ENCODE assay signal across 9 mouse cellular contexts in genomic region chr3:102081862-102082261, GRCm38 (mm10). TPM values are rescaled to one million over a fixed set of nuclear protein-coding genes. Genes with fewer than 3 reads are reported as not detected.
A peak's percentile ranks its signal among the peaks of the same experiment; 100 is the strongest.
DNase-seq lines count a peak whose midpoint lies in the region; ATAC-seq lines count a peak whose summit lies in the region.
"Had no signal": no experiment of that assay in that cellular context is flagged by ENCODE, and none has a peak within 500 bp of the region (broad histone marks: within the 10 kb centered on the region; RNA-seq: fewer than 3 reads in every experiment).

No protein-coding gene starts in this region.

- H3K27me3 ChIP-seq in forebrain, embryonic 14.5 days (replicated peaks; ENCODE audit: control insufficient read depth, insufficient read depth, low read length) = no peaks in the 10 kb centered on the region
- no peaks in the 10 kb centered on the region; the same call in 1 of the 2 replicates for H3K27me3 ChIP-seq in liver, embryonic 16.5 days (ENCODE audit: control insufficient read depth, insufficient read depth, low read depth, low read length)

- no peaks in the 10 kb centered on the region for H3K9me3 ChIP-seq in forebrain, embryonic 14.5 days (replicated peaks; ENCODE audit: control insufficient read depth, low read length)
- no peaks in the 10 kb centered on the region for H3K9me3 ChIP-seq in liver, embryonic 16.5 days (replicated peaks; ENCODE audit: control insufficient read depth, low read length)

- peak; percentile 90 for DNase-seq in ES-CJ7 (ENCODE audit: low read depth, low spot score)
- peak; percentile 39 for DNase-seq in cerebellum, adult 11 months
- DNase-seq in forebrain, embryonic 14.5 days (ENCODE audit: low spot score) = peak; percentile 86
- peak; percentile 89 to 94 for DNase-seq in heart, postnatal 10 days
- peak; percentile 74 to 88 for DNase-seq in kidney, postnatal 36 days
- peak; percentile 40 for DNase-seq in ovary, adult 18-20 months (ENCODE audit: low spot score)
- DNase-seq in thymus, postnatal 4 days = peak; percentile 59

- H3K36me3 ChIP-seq in forebrain, embryonic 14.5 days (ENCODE audit: control insufficient read depth, insufficient read depth, low read length) = no peaks in the 10 kb centered on the region
- H3K36me3 ChIP-seq in liver, embryonic 16.5 days (ENCODE audit: control insufficient read depth, insufficient read depth) = no peaks in the 10 kb centered on the region

- peak; percentile 90 for ATAC-seq in forebrain, embryonic 14.5 days
- ATAC-seq in liver, embryonic 16.5 days (ENCODE audit: low read depth) = 0 out of 2 replicates have a peak, but pooled peaks have one; percentile 48

- H3K9ac ChIP-seq in forebrain, embryonic 14.5 days (ENCODE audit: low read length) = no peak overlapping the region
- no peak overlapping the region for H3K9ac ChIP-seq in liver, embryonic 16.5 days (ENCODE audit: low read depth, low read length)

- 26% methylated on average over 3 of the region's 3 CpGs for WGBS in forebrain, embryonic 14.5 days
- WGBS in liver, embryonic 16.5 days (ENCODE audit: insufficient replicate concordance) = 21% methylated on average over 3 of the region's 3 CpGs

- intact Hi-C loops in heart, postnatal 10 days (cut with DNase I) = loop anchor here (1.0 to 10.0 kb wide), 5 partner anchors 41 to 613 kb away; no protein-coding TSS in a partner anchor

- no peak overlapping the region for H3K27ac ChIP-seq in forebrain, embryonic 14.5 days (ENCODE audit: low read depth, low read length)
- no peak overlapping the region for H3K27ac ChIP-seq in liver, embryonic 16.5 days (ENCODE audit: low read length)

- no peak overlapping the region for H3K4me3 ChIP-seq in forebrain, embryonic 14.5 days (ENCODE audit: low read depth, low read length)
- no peak overlapping the region for H3K4me3 ChIP-seq in liver, embryonic 16.5 days (ENCODE audit: low read depth, low read length)
- H3K4me3 ChIP-seq: erythroblast, embryonic 14.5 days had no signal

- H3K4me2 ChIP-seq in forebrain, embryonic 14.5 days (ENCODE audit: low read length) = no peak overlapping the region
- H3K4me2 ChIP-seq in liver, embryonic 16.5 days (ENCODE audit: low read depth, low read length) = no peak overlapping the region

- H3K4me1 ChIP-seq in forebrain, embryonic 14.5 days (ENCODE audit: control insufficient read depth, insufficient read depth, low read length) = no peaks in the 10 kb centered on the region
- no peaks in the 10 kb centered on the region for H3K4me1 ChIP-seq in liver, embryonic 16.5 days (ENCODE audit: control insufficient read depth, low read depth, low read length)

RNA-seq across cellular contexts. Expression of gene Casq2, which starts 4.4 kb away (rescaled TPM):
- 0.48 TPM in 2 replicates for polyA plus RNA-seq in forebrain, embryonic 14.5 days (2014; fragmentation: Nextera tagmentation; extraction: Ambion mirVana)
- 1,000 to 10,000 TPM; 1,032 to 1,091 TPM for total RNA-seq in heart, postnatal 10 days (2021)
- 4.2 and 7.8 TPM in 2 replicates for polyA plus RNA-seq in liver, embryonic 16.5 days (2015; fragmentation: Nextera tagmentation; extraction: Ambion mirVana)
- polyA plus RNA-seq: erythroblast, embryonic 14.5 days had no signal

Comparison
In these comparisons a context has a peak if more than half of its experiments do, and no peak if none do; other contexts are left out.
1. DNase-seq: peak in every context shown above with its lines; median percentile 92 in heart, postnatal 10 days; 90 in ES-CJ7; 86 in forebrain, embryonic 14.5 days; 81 in kidney, postnatal 36 days; 59 in thymus, postnatal 4 days; 40 in ovary, adult 18-20 months; 39 in cerebellum, adult 11 months.